Mouse (Mus musculus) central nervous system, embryonic 14 days (tissue): ENCODE data around the gene Strn3. TPM values are rescaled to one million over a fixed set of nuclear protein-coding genes. Genes with fewer than 3 reads are reported as not detected.

Experiments
- polyA plus RNA-seq: library from polyadenylated mRNA; depleted of rRNA; stranded (reverse); fragments of >200 nt; gene quantifications from 2 replicates; pipeline ENCODE4 v1.2.3, GENCODE M21; 2012; rRNA removed

The Strn3 gene
- polyA plus RNA-seq: 63.9 and 69.3 TPM in 2 replicates

GRCm38 (mm10) chr12:51691845-51692632 is at the start of gene Strn3:
Gene Strn3, minus strand, starts transcription at chr12:51691897.

DNA sequence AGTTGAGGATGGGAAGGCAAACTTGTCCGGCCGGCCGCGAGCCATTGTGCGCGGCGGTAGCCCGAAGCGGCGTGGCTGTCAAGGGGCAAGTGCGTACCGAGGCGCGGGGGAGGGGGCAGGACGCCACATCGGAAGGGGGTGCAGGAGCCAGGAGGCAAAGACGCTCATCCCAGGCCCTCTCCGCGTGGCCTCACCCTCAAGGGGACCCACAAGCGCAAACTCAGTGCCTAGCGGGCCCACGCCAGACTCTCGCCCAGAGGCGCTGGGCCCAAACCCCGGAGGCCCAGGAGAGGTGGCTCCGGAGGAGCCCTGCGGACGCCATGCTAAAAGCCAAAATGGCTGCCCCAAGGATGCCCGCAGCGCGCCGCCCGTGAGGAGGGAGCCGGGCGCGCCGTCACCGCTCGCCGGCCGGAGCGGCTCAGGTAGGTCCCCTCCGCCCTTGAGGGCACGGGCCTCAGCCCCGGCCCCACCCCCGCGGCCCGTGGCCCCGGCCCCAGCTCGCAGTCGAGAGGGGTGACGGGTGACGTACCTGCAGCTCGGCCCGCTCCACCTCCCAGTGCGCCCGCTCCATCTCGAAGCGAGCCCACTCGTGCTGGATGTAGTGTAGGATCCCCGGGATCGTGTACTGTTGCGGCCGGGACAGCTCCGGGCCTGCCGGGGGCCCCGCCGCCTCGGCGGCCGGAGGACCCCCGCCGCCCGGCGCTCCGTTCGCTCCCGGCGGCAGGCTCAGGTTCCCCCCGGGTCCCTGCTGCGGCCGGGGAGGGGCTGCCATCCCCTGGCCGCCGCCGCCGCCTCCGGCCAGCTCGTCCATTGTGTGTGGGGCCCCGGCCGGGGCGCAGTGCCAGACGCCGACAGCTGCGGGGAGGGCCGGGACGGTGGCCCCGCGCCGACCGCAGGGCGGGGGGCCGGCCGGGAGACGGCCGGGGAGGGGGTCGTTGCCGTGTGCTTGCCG is 528 bp downstream of the Strn3 start, which contains the start of gene Ap4s1:
TSS of gene Ap4s1 (plus strand) at position 141 of the 952 bp plus-strand sequence.

GRCm38 (mm10) chr12:51593229-51594029 is 98.3 kb downstream of the Strn3 start, which contains the start of gene Coch:
Gene Coch, plus strand, starts transcription at chr12:51593341.

Other genes starting within 250 kb of the Strn3 start
- gene Coch, start 98.6 kb downstream of the Strn3 start, polyA plus RNA-seq: 7.3 and 11.4 TPM in 2 replicates
- gene Ap4s1, start 864 bp downstream of the Strn3 start, polyA plus RNA-seq: 27.5 and 29.0 TPM in 2 replicates
- gene Hectd1, start 137.6 kb upstream of the Strn3 start, polyA plus RNA-seq: 35.5 and 37.2 TPM in 2 replicates